17 mouse cellular contexts compared by ENCODE assay signal in the genomic region with DNA sequence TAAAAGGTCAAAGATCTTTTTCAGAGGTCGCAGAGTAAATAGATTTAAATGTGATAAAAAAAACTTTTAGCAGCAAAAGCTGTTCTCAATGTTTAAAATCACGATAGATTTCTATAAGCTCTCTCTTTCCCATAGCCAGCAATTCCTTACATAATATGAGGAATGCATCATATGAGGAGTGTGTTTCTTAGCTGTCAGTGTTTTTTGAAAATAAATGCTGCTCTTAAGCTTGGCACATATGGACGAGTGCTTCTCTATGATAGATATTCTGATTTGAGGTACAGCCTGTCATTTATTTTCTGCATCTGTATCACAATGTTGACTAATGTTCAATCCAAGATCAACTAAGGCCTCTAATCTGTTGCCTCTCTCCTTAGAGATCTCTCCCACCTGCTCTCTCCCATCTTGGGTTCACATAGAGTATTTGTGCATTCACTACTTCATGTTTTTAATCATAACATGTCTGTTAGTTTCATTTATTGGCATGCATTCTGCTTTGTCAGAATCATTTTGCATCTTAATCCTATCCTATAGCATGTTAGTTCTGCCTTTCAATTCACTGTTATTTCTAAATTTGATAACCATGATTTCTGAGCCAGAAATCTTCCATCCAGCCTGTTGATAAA.
"Had no signal": no experiment of that assay in that cellular context is flagged by ENCODE, and none has a peak within 500 bp of the region (broad histone marks: within the 10 kb centered on the region; RNA-seq: fewer than 3 reads in every experiment).

No protein-coding gene starts in this region.

- H3K4me1 ChIP-seq: lung, embryonic 15.5 days; megakaryocyte, embryonic 14.5 days; midbrain, embryonic 13.5 days; midbrain, embryonic 15.5 days; neural tube, embryonic 12.5 days had no signal

- H3K36me3 ChIP-seq: lung, embryonic 15.5 days; midbrain, embryonic 13.5 days; midbrain, embryonic 15.5 days; neural tube, embryonic 12.5 days had no signal

- ATAC-seq: lung, postnatal 0 days; midbrain, embryonic 13.5 days; midbrain, embryonic 15.5 days had no signal

- H3K9me3 ChIP-seq: lung, embryonic 15.5 days; megakaryocyte, embryonic 14.5 days; midbrain, embryonic 13.5 days; midbrain, embryonic 15.5 days; neural tube, embryonic 12.5 days had no signal

- H3K4me2 ChIP-seq: lung, embryonic 15.5 days; midbrain, embryonic 11.5 days; midbrain, embryonic 13.5 days; midbrain, embryonic 15.5 days; neural tube, embryonic 12.5 days had no signal

- DNase-seq: lung, adult 2 months; lung, postnatal 14 days; lung, postnatal 36 days; right cerebral cortex, postnatal 25 days; right cerebral cortex, postnatal 4 days; spleen, adult 18-20 months; thymus, adult 18-20 months; thymus, postnatal 14 days; thymus, postnatal 36 days had no signal

- H3K27ac ChIP-seq: lung, embryonic 15.5 days; macrophage; midbrain, embryonic 13.5 days; midbrain, embryonic 15.5 days; neural tube, embryonic 12.5 days had no signal

- H3K4me3 ChIP-seq: lung, embryonic 15.5 days; megakaryocyte, embryonic 14.5 days; midbrain, embryonic 13.5 days; midbrain, embryonic 15.5 days; neural tube, embryonic 12.5 days had no signal

- H3K9ac ChIP-seq: lung, embryonic 15.5 days; midbrain, embryonic 13.5 days; midbrain, embryonic 15.5 days; neural tube, embryonic 12.5 days had no signal

- H3K27me3 ChIP-seq: lung, embryonic 15.5 days; megakaryocyte, embryonic 14.5 days; midbrain, embryonic 13.5 days; midbrain, embryonic 15.5 days; neural tube, embryonic 12.5 days had no signal
